Mouse (Mus musculus) leukemia stem cell, adult 10-12 weeks (primary cell): ENCODE data around the gene Rpap3. TPM values are rescaled to one million over a fixed set of nuclear protein-coding genes. Genes with fewer than 3 reads are reported as not detected.

Source experiments
- polyA plus RNA-seq: library from polyadenylated mRNA; stranded (reverse); fragments of >175 nt; gene quantifications from 2 replicates; pipeline ENCODE4 v1.2.3, GENCODE M21; 2012; ENCODE audit warnings: low replicate concordance

The Rpap3 gene
- polyA plus RNA-seq, result 7.0 and 7.3 TPM in 2 replicates

DNA sequence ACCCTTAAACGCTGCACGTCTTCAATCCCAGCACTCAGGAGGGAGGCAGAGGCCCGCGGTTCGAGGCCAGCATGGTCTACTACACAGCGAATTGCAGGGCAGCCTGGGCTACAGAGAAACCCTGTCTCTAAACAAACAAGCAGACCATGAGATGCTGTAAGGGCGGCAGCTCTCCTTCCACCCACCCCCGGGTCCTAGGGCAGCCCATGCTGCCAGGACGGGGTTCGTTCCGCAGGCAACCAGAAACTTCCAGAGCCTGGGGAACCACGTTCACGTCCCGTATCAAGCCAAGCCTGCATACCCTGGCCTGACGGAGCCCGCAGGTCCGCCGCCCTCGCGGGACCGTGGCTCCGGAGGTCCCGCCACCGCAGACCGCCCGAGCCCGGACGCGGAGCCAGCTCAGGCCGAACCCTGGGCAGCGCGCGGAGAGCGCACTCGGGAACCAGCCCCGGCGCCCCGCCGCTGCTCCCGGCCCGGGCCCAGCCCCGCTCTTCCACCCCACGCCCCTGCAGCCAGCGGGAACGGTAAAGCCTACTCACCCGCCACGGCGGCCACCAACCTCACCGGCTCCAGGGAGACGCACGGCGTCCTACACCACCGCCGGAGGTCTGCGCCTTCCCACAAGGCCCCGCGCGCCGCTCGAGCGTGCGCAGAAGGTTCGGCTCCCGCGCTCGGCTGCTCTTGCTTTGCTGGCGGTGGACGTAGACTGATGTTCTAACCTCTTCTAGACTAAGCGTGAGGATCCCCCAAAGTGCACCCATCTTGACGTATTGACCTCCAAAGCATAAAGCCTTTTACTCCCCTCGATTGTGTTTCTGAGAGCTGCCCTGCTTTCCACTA is at the start of gene Rpap3:
Gene Rpap3 (minus strand): TSS at position 615 of the 840 bp plus-strand sequence.

DNA sequence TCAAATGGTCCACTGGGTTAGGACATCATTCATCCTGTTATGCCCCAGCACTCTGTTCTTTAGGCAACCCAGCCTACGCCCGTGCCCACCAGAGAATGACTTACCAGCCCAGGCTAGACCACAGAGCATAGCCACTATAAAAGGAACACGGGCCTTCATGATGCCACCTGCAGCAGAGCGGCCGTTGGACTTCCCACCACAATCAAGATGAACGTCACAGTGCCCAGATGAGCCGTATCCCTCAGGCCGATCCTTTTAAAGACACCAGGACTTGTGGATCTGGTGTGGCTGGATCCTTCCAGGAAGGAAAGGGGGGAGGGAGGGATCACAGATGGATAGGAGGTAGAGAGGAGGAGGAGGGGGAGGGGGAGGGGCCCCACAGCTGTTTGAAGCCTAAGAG is 25.5 kb upstream of the Rpap3 start, which contains the start of gene Endou:
Gene Endou (minus strand): TSS at position 229 of the 400 bp plus-strand sequence.

Other genes starting within 250 kb of the Rpap3 start
- 0.65 and 1.7 TPM in 2 replicates for gene Endou, start 25.5 kb upstream of the Rpap3 start, polyA plus RNA-seq
- gene Rapgef3, start 62.1 kb upstream of the Rpap3 start, polyA plus RNA-seq, result 3.9 and 7.6 TPM in 2 replicates
- 53.5 and 156 TPM in 2 replicates for gene Slc48a1, start 72.7 kb upstream of the Rpap3 start, polyA plus RNA-seq
- 211 and 326 TPM in 2 replicates for gene Hdac7, start 138.7 kb upstream of the Rpap3 start, polyA plus RNA-seq
- 0.05 and 1.0 TPM in 2 replicates for gene Vdr, start 204.8 kb upstream of the Rpap3 start, polyA plus RNA-seq